Mouse (Mus musculus): Measurements from ENCODE around the gene Ranbp1. TPM values are rescaled to one million over a fixed set of nuclear protein-coding genes. Genes with fewer than 3 reads are reported as not detected.
A peak's percentile ranks its signal among the peaks of the same experiment; 100 is the strongest.

The Ranbp1 gene
- polyA plus RNA-seq, 1 experiment from 2014 or later: 273 TPM

GRCm38 (mm10) chr16:18227187-18227586 is 21.3 kb downstream of the Ranbp1 start:
- H3K4me1 ChIP-seq (replicated peaks; ENCODE audit: control insufficient read depth, insufficient read depth): no peaks in the 10 kb centered on the region
- no peaks in the 10 kb centered on the region for H3K9me3 ChIP-seq (ENCODE audit: control insufficient read depth, low read length)
- no peak overlapping the region for H3K4me2 ChIP-seq (replicated peaks; ENCODE audit: low read depth)
- H3K27ac ChIP-seq (replicated peaks): no peak overlapping the region
- no peak for TF ChIP-seq CTCF (IDR thresholded peaks at IDR 0.05; ENCODE audit: low read depth)
- no peak for TF ChIP-seq EP300 (optimal IDR thresholded peaks at IDR 0.05)
- 88% methylated on average over 13 of the region's 13 CpGs for WGBS
- no peak for ATAC-seq (ENCODE audit: low FRiP score, low TSS enrichment)
- H3K9ac ChIP-seq (ENCODE audit: low read length): no peak overlapping the region
- peaks cover 16% of the 10 kb centered on the region for H3K36me3 ChIP-seq (ENCODE audit: control insufficient read depth, insufficient read depth, low read length)
- no peaks in the 10 kb centered on the region for H3K27me3 ChIP-seq (ENCODE audit: control insufficient read depth, insufficient read depth, low read length)
- H3K4me3 ChIP-seq (ENCODE audit: low read depth, low read length): no peak overlapping the region
- no peak for DNase-seq (ENCODE audit: low spot score)

DNA sequence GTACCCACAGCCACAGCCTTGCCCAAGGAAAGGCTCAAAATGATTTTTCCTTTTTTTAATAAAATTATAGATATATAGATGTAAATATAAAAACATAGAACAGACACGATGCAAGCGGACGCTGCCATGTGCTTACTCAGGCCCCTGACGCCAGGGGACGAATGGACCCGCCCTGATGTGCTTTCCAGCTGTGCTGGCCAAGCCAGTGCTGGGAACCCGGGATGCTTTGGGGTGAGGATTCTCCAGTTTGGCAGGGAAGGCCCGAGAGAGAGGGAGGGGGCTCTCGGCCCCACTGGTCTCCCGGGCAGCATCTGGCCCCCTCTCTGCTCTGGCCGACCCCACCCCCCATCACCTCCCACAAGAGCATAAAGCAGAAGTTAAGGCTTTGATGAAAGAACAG is 26.3 kb downstream of the Ranbp1 start:
- 68% methylated on average over 11 of the region's 11 CpGs for WGBS
- no peaks in the 10 kb centered on the region for H3K27me3 ChIP-seq (ENCODE audit: control insufficient read depth, insufficient read depth, low read length)
- no peak for ATAC-seq (ENCODE audit: low FRiP score, low TSS enrichment)
- H3K9me3 ChIP-seq (ENCODE audit: control insufficient read depth, low read length): no peaks in the 10 kb centered on the region
- H3K36me3 ChIP-seq (ENCODE audit: control insufficient read depth, insufficient read depth, low read length): peaks cover 12% of the 10 kb centered on the region; the same call in 1 of the 2 replicates
- H3K4me3 ChIP-seq (ENCODE audit: low read depth, low read length): no peak overlapping the region
- H3K4me1 ChIP-seq (replicated peaks; ENCODE audit: control insufficient read depth, insufficient read depth): 0 out of 2 replicates have a peak, but pooled peaks cover 2% of the 10 kb centered on the region
- TF ChIP-seq CTCF (IDR thresholded peaks at IDR 0.05; ENCODE audit: low read depth) (no peak), EP300 (optimal IDR thresholded peaks at IDR 0.05) (no peak)
- H3K27ac ChIP-seq (replicated peaks): no peak overlapping the region
- DNase-seq (ENCODE audit: low spot score): no peak
- no peak overlapping the region for H3K9ac ChIP-seq (ENCODE audit: low read length)
- H3K4me2 ChIP-seq (replicated peaks; ENCODE audit: low read depth): no peak overlapping the region

- H3K36me3 ChIP-seq (ENCODE audit: control insufficient read depth, insufficient read depth, low read length): peaks cover 12% of the 10 kb centered on the region; the same call in 1 of the 2 replicates
- H3K9me3 ChIP-seq (ENCODE audit: control insufficient read depth, low read length): no peaks in the 10 kb centered on the region
- H3K4me1 ChIP-seq (replicated peaks; ENCODE audit: control insufficient read depth, insufficient read depth): 0 out of 2 replicates have a peak, but pooled peaks cover 2% of the 10 kb centered on the region
- TF ChIP-seq CTCF (IDR thresholded peaks at IDR 0.05; ENCODE audit: low read depth) (peak; percentile 32), EP300 (optimal IDR thresholded peaks at IDR 0.05) (no peak)
- H3K27me3 ChIP-seq (ENCODE audit: control insufficient read depth, insufficient read depth, low read length): no peaks in the 10 kb centered on the region
- no peak overlapping the region for H3K4me3 ChIP-seq (ENCODE audit: low read depth, low read length)
- DNase-seq (ENCODE audit: low spot score) (no peak), ATAC-seq (ENCODE audit: low FRiP score, low TSS enrichment) (no peak)
- 71% methylated on average over 11 of the region's 11 CpGs for WGBS
- no peak overlapping the region for H3K9ac ChIP-seq (ENCODE audit: low read length)
- H3K27ac ChIP-seq (replicated peaks): no peak overlapping the region
- H3K4me2 ChIP-seq (replicated peaks; ENCODE audit: low read depth): no peak overlapping the region
Observed at GRCm38 (mm10) chr16:18221543-18221898, 27.0 kb downstream of the Ranbp1 start.

DNA sequence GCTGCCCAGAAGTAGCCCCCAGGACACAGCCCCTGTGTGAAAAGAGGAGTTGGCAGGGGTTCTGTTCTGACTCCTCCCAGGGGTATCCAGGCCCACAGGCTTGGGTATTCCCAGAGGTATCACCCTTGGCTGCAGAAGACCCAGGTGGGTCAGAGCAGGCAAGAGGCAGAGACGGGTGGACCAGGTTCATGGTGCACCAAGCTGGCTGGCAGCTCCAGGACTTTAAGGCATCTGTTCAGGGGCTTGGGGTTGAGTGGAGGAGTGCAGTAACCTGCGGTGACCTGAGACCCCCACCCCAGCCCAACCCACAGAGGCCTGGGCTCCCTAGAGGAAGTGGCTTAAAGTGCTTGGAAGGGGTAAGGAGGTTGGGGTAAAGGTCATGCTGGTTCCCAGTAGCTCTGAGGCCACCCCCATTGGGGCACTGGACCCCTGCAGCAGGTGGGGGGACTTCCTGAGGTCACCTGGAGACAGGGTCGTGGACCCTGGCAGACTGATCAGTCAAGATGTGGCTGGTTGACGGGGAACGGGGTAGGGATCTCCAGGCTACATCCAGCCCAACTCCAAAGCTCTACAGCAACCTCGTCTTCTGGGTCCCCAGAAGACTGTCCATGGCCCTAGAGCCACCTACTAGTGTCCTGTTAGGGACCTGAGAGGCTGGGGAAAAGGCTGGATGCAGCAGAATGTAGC is 27.5 kb downstream of the Ranbp1 start:
- Histone ChIP-seq H3K27ac (replicated peaks) (no peak overlapping the region), H3K27me3 (ENCODE audit: control insufficient read depth, insufficient read depth, low read length) (no peaks in the 10 kb centered on the region), H3K9me3 (ENCODE audit: control insufficient read depth, low read length) (no peaks in the 10 kb centered on the region), H3K36me3 (ENCODE audit: control insufficient read depth, insufficient read depth, low read length) (peaks cover 8% of the 10 kb centered on the region; the same call in 1 of the 2 replicates), H3K9ac (ENCODE audit: low read length) (no peak overlapping the region), H3K4me3 (ENCODE audit: low read depth, low read length) (no peak overlapping the region), H3K4me2 (replicated peaks; ENCODE audit: low read depth) (no peak overlapping the region), H3K4me1 (replicated peaks; ENCODE audit: control insufficient read depth, insufficient read depth) (0 out of 2 replicates have a peak, but pooled peaks cover 2% of the 10 kb centered on the region)
- TF ChIP-seq CTCF (IDR thresholded peaks at IDR 0.05; ENCODE audit: low read depth) (no peak), EP300 (optimal IDR thresholded peaks at IDR 0.05) (no peak)
- WGBS: 84% methylated on average over 6 of the region's 6 CpGs
- ATAC-seq (ENCODE audit: low FRiP score, low TSS enrichment) (no peak), DNase-seq (ENCODE audit: low spot score) (no peak)

DNA sequence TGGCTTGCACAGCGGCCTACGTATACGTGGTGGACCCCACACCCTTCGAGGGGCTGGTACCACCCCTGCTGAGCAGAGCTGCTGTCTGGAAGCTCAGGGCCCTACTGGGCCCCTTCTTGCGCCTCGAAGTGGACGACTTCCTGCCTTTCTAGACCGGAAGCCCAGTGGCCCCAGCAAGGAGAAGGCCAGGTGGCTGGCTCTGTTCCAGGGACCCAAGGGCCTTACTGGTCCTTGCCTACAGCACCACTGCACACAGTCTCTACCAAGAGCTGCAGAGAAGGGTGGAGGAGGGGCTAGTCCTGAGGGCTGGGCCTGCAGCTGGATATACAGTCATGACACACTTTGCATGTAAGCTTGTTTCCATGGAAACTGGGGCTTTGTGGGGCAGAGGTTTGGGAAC is 28.5 kb downstream of the Ranbp1 start:
- TF ChIP-seq CTCF (IDR thresholded peaks at IDR 0.05; ENCODE audit: low read depth): no peak
- TF ChIP-seq EP300 (optimal IDR thresholded peaks at IDR 0.05): no peak
- WGBS: 32% methylated on average over 8 of the region's 8 CpGs
- DNase-seq (ENCODE audit: low spot score) (peak; percentile 49), ATAC-seq (ENCODE audit: low FRiP score, low TSS enrichment) (peak; percentile 58)
- Histone ChIP-seq H3K9me3 (ENCODE audit: control insufficient read depth, low read length) (no peaks in the 10 kb centered on the region), H3K4me2 (replicated peaks; ENCODE audit: low read depth) (no peak overlapping the region), H3K9ac (ENCODE audit: low read length) (peak overlapping the region; percentile 23; the same call in 1 of the 2 replicates), H3K27ac (replicated peaks) (no peak overlapping the region), H3K4me1 (replicated peaks; ENCODE audit: control insufficient read depth, insufficient read depth) (0 out of 2 replicates have a peak, but pooled peaks cover 2% of the 10 kb centered on the region), H3K36me3 (ENCODE audit: control insufficient read depth, insufficient read depth, low read length) (peaks cover 5% of the 10 kb centered on the region; the same call in 1 of the 2 replicates), H3K4me3 (ENCODE audit: low read depth, low read length) (no peak overlapping the region), H3K27me3 (ENCODE audit: control insufficient read depth, insufficient read depth, low read length) (no peaks in the 10 kb centered on the region)

DNA sequence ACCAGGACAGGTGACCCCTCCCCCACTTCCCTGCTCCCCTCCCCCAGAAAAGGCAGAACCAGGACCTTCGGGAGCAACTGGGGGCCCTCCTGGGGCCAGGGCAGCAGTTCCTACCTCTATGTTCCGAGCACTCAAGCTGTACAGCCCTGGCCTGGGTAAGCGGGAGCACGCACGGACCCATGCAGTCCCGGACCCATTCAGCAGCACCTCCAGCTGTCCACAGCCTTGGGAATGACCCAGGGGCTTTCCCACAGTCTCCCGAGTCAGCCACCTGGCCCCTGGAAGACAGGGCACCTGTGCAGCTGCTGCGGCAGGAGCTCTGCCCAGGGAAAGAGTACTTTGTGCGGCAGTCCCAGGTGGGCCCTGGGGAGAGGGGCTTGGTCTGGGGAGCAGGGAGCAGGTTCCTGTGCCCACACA is 29.9 kb downstream of the Ranbp1 start:
- Histone ChIP-seq H3K4me3 (ENCODE audit: low read depth, low read length) (no peak overlapping the region), H3K9me3 (ENCODE audit: control insufficient read depth, low read length) (no peaks in the 10 kb centered on the region), H3K9ac (ENCODE audit: low read length) (no peak overlapping the region), H3K27ac (replicated peaks) (no peak overlapping the region), H3K4me2 (replicated peaks; ENCODE audit: low read depth) (no peak overlapping the region), H3K4me1 (replicated peaks; ENCODE audit: control insufficient read depth, insufficient read depth) (0 out of 2 replicates have a peak, but pooled peaks cover 2% of the 10 kb centered on the region), H3K36me3 (ENCODE audit: control insufficient read depth, insufficient read depth, low read length) (peaks cover 2% of the 10 kb centered on the region; the same call in 1 of the 2 replicates), H3K27me3 (ENCODE audit: control insufficient read depth, insufficient read depth, low read length) (no peaks in the 10 kb centered on the region)
- ATAC-seq (ENCODE audit: low FRiP score, low TSS enrichment) (no peak), DNase-seq (ENCODE audit: low spot score) (no peak)
- TF ChIP-seq CTCF (IDR thresholded peaks at IDR 0.05; ENCODE audit: low read depth): no peak
- TF ChIP-seq EP300 (optimal IDR thresholded peaks at IDR 0.05): no peak
- 70% methylated on average over 9 of the region's 9 CpGs for WGBS

Data from stomach, postnatal 0 days (tissue).